Mouse (Mus musculus) lung, adult 2 months (tissue): ENCODE results near the gene Rars. TPM values are rescaled to one million over a fixed set of nuclear protein-coding genes. Genes with fewer than 3 reads are reported as not detected.
"Not testable (repeated sequence)": the region's sequence is repeated elsewhere in the genome, so short reads cannot be mapped to it uniquely, and the experiment has no call there.

ENCODE experiments used
- DNase-seq: peaks from one replicate; pipeline ENCODE4 v3.0.0; 2022
- H3K4me1 ChIP-seq: fragments of 200-500 bp; 2 replicates; pipeline ENCODE4 v1.6.1; 2011; ENCODE audit warnings: low read length; ENCODE audit not compliant: control insufficient read depth, insufficient read depth
- H3K4me3 ChIP-seq: fragments of 200-500 bp; replicated peaks from 2 replicates; pipeline ENCODE3; 2011; ENCODE audit warnings: low read depth, mild to moderate bottlenecking, control low read depth, low read length; ENCODE audit errors: extremely low read depth
- CTCF ChIP-seq: fragments of 200-500 bp; IDR thresholded peaks from 2 replicates; pipeline ENCODE4 v1.5.1; 2011; ENCODE audit warnings: mild to moderate bottlenecking, low read length, control low read depth; ENCODE audit not compliant: insufficient read depth
- POLR2A ChIP-seq: fragments of 200-500 bp; IDR thresholded peaks from 2 replicates; pipeline ENCODE4 v1.6.1; 2011; ENCODE audit warnings: low read depth, mild to moderate bottlenecking, control low read depth, low read length, borderline replicate concordance; ENCODE audit errors: extremely low read depth
- whole genome bisulfite sequencing: fragments of 180-500 bp; shearing (Covaris S2); methylation state at CpG from one replicate; pipeline ENCODE4 v1.1.7; 2018; 5-methylcytosine and 5-hydroxymethylcytosine counted together
- polyA plus RNA-seq: library from polyadenylated mRNA; depleted of rRNA; stranded (reverse); fragments of >200 nt; gene quantifications from 2 replicates; pipeline ENCODE4 v1.2.3, GENCODE M21; 2012

Gene Rars
- polyA plus RNA-seq, 1 experiment, result 12.3 TPM

- Histone ChIP-seq H3K4me1 (no peaks in the 10 kb centered on the region), H3K4me3 (no peak overlapping the region)
- TF ChIP-seq POLR2A (no peak), CTCF (no peak)
- DNase-seq, result no peak
- 72% methylated on average over 12 of the region's 12 CpGs for WGBS
Observed at GRCm38 (mm10) chr11:35857395-35858067, 23.2 kb upstream of the Rars start.

- H3K4me1 ChIP-seq, result no peaks in the 10 kb centered on the region
- no peak for DNase-seq
- TF ChIP-seq CTCF (no peak), POLR2A (no peak)
- no peak overlapping the region for H3K4me3 ChIP-seq
- WGBS, result 64% methylated on average over 11 of the region's 11 CpGs
Observed at GRCm38 (mm10) chr11:35856359-35857040, 22.2 kb upstream of the Rars start.

GRCm38 (mm10) chr11:35855567-35855966 lies 21.3 kb upstream of the Rars start:
- no peak for DNase-seq
- 68% methylated on average over 9 of the region's 9 CpGs for WGBS

GRCm38 (mm10) chr11:35854941-35855340 lies 20.6 kb upstream of the Rars start:
- 77% methylated on average over 5 of the region's 5 CpGs for WGBS
- Histone ChIP-seq H3K4me3 (no peak overlapping the region), H3K4me1 (no peaks in the 10 kb centered on the region)
- TF ChIP-seq POLR2A (no peak), CTCF (no peak)
- no peak for DNase-seq

More at GRCm38 (mm10) chr11:35855567-35855966, 21.3 kb upstream of the Rars start:
- Histone ChIP-seq H3K4me3 (no peak overlapping the region), H3K4me1 (no peaks in the 10 kb centered on the region)
- no peak for TF ChIP-seq CTCF
- no peak for TF ChIP-seq POLR2A

- TF ChIP-seq POLR2A (no peak), CTCF (no peak)
- no peak overlapping the region for H3K4me3 ChIP-seq
- H3K4me1 ChIP-seq, result no peaks in the 10 kb centered on the region
- WGBS, result 90% methylated on average over 4 of the region's 4 CpGs
- no peak for DNase-seq
Observed at GRCm38 (mm10) chr11:35853651-35854050, 19.3 kb upstream of the Rars start.

- no peak overlapping the region for H3K4me3 ChIP-seq
- 60% methylated on average over 4 of the region's 4 CpGs for WGBS
- no peak for DNase-seq
- no peak for TF ChIP-seq CTCF
- no peak for TF ChIP-seq POLR2A
- H3K4me1 ChIP-seq, result no peaks in the 10 kb centered on the region
Observed at GRCm38 (mm10) chr11:35852731-35853130, 18.4 kb upstream of the Rars start.

GRCm38 (mm10) chr11:35844299-35844698 lies 10.0 kb upstream of the Rars start:
- DNase-seq, result no peak
- Histone ChIP-seq H3K4me1 (no peaks in the 10 kb centered on the region), H3K4me3 (no peak overlapping the region)
- 78% methylated on average over 9 of the region's 9 CpGs for WGBS
- TF ChIP-seq CTCF (no peak), POLR2A (no peak)

- not testable (repeated sequence) for H3K4me3 ChIP-seq, H3K4me1 ChIP-seq, DNase-seq
- WGBS, result 84% methylated on average over 4 of the region's 4 CpGs
Observed at GRCm38 (mm10) chr11:35842560-35842959, 8.3 kb upstream of the Rars start.

GRCm38 (mm10) chr11:35841738-35842325 lies 7.5 kb upstream of the Rars start:
- Histone ChIP-seq H3K4me1 (0 out of 2 replicates have a peak, but pooled peaks cover 2% of the 10 kb centered on the region), H3K4me3 (no peak overlapping the region)
- TF ChIP-seq POLR2A (no peak), CTCF (no peak)
- WGBS, result 77% methylated on average over 21 of the region's 21 CpGs
- no peak for DNase-seq

- not testable (repeated sequence) for H3K4me1 ChIP-seq, DNase-seq
- 93% methylated on average over 4 of the region's 4 CpGs for WGBS
Observed at GRCm38 (mm10) chr11:35840806-35841205, 6.5 kb upstream of the Rars start.

More at GRCm38 (mm10) chr11:35840806-35841205, 6.5 kb upstream of the Rars start:
- not testable (repeated sequence) for H3K4me3 ChIP-seq
